Mouse (Mus musculus) splenic B cell, adult 2 months (primary cell): ENCODE results near the gene Vegfb.

ENCODE experiments used
- DNase-seq: peaks from one replicate; pipeline ENCODE4 v3.0.0-alpha.2; 2011; ENCODE audit warnings: low read depth, low spot score
- H3K27me3 ChIP-seq: 2 replicates; pipeline ENCODE4 v1.6.1; 2012; ENCODE audit warnings: mild to moderate bottlenecking, low read length, moderate library complexity, mixed read lengths; ENCODE audit not compliant: control insufficient read depth, poor library complexity, insufficient read depth, severe bottlenecking
- H3K36me3 ChIP-seq: 2 replicates; pipeline ENCODE4 v1.6.1; 2012; ENCODE audit warnings: mild to moderate bottlenecking, low read length, moderate library complexity, mixed read lengths; ENCODE audit not compliant: control insufficient read depth, poor library complexity, insufficient read depth, severe bottlenecking

Gene Vegfb

GRCm38 (mm10) chr19:6969665-6970381, 17.6 kb downstream of the Vegfb start:
- Histone ChIP-seq H3K27me3 (no peaks in the 10 kb centered on the region; the same call in none of the 2 replicates), H3K36me3 (no peaks in the 10 kb centered on the region)
- DNase-seq: peak; percentile 85

GRCm38 (mm10) chr19:6969291-6969664, 18.2 kb downstream of the Vegfb start:
- DNase-seq: no peak
- H3K27me3 ChIP-seq: no peaks in the 10 kb centered on the region; the same call in none of the 2 replicates
- no peaks in the 10 kb centered on the region for H3K36me3 ChIP-seq

- H3K27me3 ChIP-seq: no peaks in the 10 kb centered on the region; the same call in none of the 2 replicates
- peaks cover 1% of the 10 kb centered on the region; the same call in 1 of the 2 replicates for H3K36me3 ChIP-seq
- no peak for DNase-seq
Measured at GRCm38 (mm10) chr19:6968491-6969271, 18.8 kb downstream of the Vegfb start.

- no peak for DNase-seq
- H3K36me3 ChIP-seq: no peaks in the 10 kb centered on the region
- H3K27me3 ChIP-seq: no peaks in the 10 kb centered on the region
Measured at GRCm38 (mm10) chr19:6956461-6956860, 31.0 kb downstream of the Vegfb start.

DNA sequence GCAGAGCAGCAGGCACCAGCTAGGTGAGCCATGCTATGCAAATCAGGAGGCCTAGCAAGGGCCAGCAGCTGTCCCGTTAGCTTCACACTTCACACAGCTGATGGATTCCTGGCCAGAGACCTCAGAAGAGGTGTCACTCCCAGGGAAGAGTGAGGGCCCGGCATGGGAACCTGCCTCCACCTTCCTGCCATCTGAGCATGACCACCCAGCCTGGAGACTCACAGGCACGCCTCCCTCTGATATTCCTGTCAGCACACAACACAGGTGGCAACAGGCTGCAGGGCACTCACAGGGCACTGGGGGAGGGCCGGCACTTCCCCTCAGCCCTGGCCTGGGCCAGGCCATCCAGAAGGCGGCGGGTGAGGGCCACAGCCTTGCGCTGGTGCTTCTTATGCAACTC, 32.0 kb downstream of the Vegfb start:
- no peaks in the 10 kb centered on the region for H3K36me3 ChIP-seq
- DNase-seq: no peak
- H3K27me3 ChIP-seq: no peaks in the 10 kb centered on the region

GRCm38 (mm10) chr19:6954046-6954445, 33.4 kb downstream of the Vegfb start:
- no peaks in the 10 kb centered on the region for H3K36me3 ChIP-seq
- DNase-seq: peak; percentile 56
- no peaks in the 10 kb centered on the region for H3K27me3 ChIP-seq

DNA sequence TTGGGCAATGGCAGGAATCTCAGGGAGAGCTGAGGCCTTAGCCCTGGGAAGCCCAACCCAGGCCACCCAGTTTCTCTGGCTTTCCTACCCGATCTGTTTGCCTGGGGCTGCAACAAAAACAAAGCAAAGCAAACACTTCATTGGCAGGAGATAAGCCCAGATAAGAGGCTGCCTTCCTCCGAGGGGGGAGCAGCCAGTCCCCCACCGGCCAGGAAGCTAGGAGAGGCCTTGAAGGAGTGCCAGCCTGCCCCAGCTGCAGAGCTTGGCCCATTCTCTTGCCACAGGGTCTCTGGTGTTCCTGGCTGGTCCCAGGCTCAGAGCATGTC, 34.8 kb downstream of the Vegfb start:
- Histone ChIP-seq H3K27me3 (no peaks in the 10 kb centered on the region), H3K36me3 (no peaks in the 10 kb centered on the region)
- no peak for DNase-seq

- Histone ChIP-seq H3K36me3 (no peaks in the 10 kb centered on the region), H3K27me3 (no peaks in the 10 kb centered on the region)
- peak; percentile 30 for DNase-seq
Measured at GRCm38 (mm10) chr19:6951994-6952711, 35.3 kb downstream of the Vegfb start.

- Histone ChIP-seq H3K36me3 (no peaks in the 10 kb centered on the region), H3K27me3 (no peaks in the 10 kb centered on the region)
- peak; percentile 62 for DNase-seq
Measured at GRCm38 (mm10) chr19:6951381-6951968, 36.0 kb downstream of the Vegfb start.

GRCm38 (mm10) chr19:6950613-6951153, 36.8 kb downstream of the Vegfb start:
- peak; percentile 30 for DNase-seq
- no peaks in the 10 kb centered on the region for H3K27me3 ChIP-seq
- H3K36me3 ChIP-seq: no peaks in the 10 kb centered on the region

DNA sequence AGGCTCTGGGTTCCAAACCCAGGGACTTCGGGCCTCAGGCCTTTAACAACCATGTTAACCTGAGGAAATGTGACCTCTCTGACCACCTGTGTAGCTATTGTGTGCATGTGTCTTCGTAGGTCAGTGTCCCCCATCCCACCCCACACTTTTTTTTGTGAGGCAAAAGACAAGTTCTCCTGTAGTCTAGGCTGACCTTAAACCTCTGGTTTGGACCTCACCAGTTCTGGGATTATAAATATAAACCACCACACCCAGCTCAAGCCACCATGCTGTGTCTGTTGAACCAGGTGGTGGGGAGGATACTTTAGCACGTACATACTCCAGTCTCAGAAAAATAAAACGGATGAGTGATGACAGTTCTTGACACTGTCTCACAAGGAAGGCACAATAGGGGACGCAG, 37.5 kb downstream of the Vegfb start:
- no peaks in the 10 kb centered on the region for H3K27me3 ChIP-seq
- no peaks in the 10 kb centered on the region for H3K36me3 ChIP-seq
- DNase-seq: no peak

GRCm38 (mm10) chr19:6949532-6949931, 37.9 kb downstream of the Vegfb start:
- no peaks in the 10 kb centered on the region for H3K36me3 ChIP-seq
- DNase-seq: no peak

DNA sequence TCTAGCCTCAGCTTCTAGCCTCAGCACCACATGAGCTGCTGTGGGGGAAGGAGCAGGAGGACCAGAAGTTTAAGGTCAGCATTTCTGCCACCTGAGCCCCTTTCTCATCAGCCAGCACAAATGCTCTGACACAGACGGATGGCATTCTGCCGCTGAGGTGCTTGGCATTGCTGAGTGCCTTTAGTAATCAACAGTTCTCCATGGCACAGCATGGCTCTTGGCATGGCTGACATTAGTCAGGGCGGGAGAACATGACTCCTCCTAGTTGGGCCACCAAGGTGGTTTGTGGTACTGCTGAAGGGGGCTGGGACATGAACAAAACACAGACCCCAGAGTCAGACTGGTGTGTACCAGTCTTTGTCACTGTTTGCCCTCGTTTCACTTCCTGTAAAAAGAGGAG, 39.3 kb downstream of the Vegfb start:
- DNase-seq: no peak
- Histone ChIP-seq H3K36me3 (no peaks in the 10 kb centered on the region), H3K27me3 (no peaks in the 10 kb centered on the region)

More at GRCm38 (mm10) chr19:6949532-6949931, 37.9 kb downstream of the Vegfb start:
- no peaks in the 10 kb centered on the region for H3K27me3 ChIP-seq

DNA sequence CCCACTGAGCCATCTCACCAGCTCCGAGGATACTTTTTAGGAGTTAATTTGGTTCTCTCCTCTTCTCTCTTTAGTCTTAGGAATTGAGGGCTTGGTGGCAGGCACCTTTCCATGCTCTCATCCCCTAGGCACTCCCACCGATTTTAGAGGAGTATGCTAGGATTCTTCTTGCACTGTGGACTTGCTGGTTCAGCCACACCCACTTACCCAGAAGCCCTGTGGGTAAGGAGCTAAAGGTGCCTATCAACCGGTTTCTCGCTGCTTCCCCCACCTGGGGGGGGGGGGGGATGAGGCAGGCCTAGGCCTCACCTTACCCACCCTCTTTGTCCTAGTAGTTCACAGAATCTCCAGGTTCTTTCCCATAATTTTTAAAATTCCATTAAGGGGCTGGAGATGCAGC, 39.7 kb downstream of the Vegfb start:
- DNase-seq: no peak
- no peaks in the 10 kb centered on the region for H3K36me3 ChIP-seq
- no peaks in the 10 kb centered on the region for H3K27me3 ChIP-seq
